Mouse (Mus musculus) cerebellum, adult 11 months (tissue): Measurements from ENCODE around the gene Sept9.

ENCODE experiments used
- DNase-seq: peaks from one replicate; pipeline ENCODE4 v3.0.0; 2022

The Sept9 gene

DNA sequence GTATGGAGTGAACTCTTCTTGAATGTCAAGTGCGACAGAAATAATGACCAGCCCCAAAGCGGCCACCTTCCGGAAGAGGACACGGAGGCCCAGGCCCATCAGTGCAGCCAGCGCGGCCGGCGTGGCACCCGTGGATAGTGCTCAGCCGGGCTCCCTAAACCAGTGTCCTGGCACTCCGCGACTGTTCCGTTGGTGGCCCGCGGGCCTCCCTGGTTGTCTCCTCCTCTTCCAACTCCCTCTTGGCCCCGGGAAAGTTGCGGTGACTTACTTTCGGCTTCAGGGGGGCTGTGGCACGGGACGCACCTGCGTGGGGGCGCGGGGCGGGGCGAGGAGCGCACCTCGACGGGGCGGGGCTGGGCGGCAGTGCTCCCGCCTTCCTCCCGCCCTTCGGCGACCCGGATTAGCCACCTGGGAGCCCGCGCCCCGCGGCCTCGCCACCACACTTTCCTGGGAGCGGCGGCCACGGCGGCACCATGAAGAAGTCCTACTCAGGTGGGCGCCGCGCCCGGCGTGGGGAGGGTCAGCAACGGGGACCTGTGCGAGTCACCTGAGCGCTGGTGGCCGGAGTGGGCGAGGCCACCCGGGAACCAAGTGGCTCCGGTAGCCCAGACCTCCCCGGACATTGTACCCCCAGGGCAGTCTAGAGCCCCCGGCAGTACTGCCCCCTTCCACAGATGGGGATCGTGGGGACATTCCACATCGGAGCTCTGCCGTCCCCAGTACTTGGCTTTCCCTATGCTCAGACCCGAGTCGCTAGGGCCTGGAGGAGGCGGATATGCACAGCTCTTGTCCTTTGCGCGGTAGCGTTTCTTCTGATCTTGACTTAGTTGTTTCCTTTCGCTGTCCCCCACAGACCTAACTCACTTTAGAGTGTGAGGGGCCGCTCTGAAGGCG is at the start of gene Sept9:
TSS of gene Sept9 (plus strand) at position 380 of the 894 bp plus-strand sequence.
- no peak for DNase-seq

DNA sequence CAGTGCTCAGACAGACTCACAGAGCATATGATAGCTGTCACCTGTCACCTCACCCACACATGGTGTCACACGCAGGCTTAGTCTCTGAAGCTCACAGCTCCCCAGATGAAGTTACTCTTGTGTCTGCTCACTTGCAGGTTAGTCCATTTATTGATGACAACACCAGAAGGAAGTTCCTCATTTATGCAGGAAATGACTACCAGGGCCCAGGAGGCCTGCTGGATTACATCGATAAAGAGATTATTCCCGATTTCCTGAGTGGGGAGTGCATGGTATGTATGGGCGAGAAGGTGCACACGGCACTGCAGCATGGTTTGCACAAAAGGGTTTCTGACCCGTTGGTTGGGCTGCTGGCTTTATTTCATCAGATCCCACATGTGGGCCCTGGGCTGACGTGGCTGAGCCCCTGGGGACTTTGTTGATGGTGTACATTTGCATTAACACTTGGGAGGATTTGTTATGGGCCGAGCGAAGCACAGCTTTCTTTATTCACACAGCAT is 48.9 kb upstream of the Sept9 start:
- no peak for DNase-seq

DNA sequence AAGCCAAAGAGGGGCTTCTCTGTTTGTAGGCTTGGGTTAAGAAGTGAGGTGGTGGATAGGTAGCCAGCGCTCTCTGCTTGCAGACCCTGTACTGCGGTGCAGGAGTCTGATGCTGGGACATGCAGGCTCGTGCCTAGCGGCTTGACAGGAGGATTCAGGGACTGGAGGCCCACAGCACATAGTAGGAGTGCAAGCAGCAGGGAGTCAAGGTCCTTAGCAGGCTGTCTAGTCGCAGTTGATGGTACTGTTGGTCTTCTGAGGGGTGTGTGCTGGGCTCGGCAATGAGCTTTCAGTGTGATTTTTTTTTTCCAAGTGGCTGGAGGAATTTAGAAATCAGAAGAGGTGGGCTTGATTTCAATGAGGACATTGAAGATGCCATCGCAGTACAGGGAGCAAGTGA is 48.0 kb upstream of the Sept9 start:
- no peak for DNase-seq

GRCm38 (mm10) chr11:117152541-117152940 is 46.9 kb upstream of the Sept9 start:
- DNase-seq, result no peak

DNA sequence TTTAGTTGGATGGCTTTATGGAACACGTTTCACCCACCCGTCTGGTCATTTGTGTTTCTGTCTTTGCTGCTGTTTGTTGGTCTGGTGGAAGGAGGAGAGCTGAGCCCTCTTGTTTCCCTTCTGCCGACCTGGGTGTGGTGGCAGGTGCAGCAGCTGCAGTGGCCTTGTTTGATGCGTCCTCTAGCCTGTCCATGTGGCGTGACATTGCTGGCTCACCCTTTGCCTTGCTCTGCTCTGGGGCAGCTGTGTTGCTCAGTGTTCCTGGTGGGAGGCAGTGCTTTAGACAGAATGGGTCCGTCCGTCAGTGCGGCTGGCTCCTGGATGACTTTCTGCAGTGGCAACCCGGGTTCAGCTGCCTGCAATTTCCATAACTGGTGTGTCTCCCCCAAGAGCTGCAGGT is 45.9 kb upstream of the Sept9 start:
- DNase-seq, result no peak

DNA sequence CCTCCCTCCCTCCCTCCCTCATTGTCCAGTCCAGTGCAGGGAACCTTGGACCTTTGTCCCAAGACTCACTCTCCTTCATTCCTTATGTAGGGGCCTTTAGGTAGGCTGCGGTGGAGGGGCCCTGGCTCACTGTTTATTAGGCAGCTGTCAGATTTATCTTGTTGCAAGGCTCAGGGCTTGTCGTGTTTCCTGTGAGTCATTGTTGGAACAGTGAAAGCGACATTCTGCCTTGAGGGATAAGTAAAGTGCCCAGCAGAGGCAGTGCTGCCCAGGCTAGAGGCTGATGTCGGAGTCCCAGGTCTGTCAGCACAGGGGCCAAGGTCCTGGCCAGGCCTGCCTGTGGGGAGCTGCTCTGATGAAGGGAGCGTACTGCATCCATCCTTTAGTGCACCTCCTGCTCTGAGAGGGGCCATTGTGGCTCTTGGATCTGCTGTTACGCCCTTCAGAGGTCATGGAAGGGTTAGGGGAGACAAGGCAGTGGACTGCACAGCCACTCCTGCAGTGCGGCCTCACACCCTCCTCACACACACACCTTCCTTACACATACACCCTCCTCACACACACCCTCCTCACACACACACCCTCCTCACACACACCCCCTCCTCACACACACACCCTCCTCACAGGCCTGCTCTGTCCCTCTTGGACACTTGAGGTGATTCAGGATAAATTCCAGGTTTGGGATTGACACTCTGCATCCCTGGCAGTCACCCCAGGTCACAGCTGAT is 45.2 kb upstream of the Sept9 start:
- no peak for DNase-seq

GRCm38 (mm10) chr11:117156725-117157124 is 42.7 kb upstream of the Sept9 start:
- no peak for DNase-seq

DNA sequence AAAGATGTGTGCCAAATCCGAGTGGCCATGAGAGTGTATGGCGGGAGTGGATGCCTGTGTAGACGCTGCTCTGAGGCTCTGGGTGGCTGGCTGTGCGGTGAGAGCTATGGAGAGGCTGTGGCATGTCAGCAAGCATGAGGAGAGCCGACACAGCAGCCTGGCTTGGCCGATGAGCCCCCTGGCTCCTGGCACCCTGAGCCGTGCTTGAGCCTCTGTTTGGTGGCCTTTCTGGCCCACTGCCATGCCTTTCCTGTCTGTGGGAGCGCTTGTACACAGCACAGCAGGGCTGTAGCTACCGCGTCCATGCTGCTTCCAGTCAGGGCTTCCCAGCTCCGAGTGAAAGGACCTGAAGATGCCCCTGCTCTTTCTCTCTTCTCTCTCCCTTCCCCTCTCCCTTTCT is 41.1 kb upstream of the Sept9 start:
- DNase-seq, result no peak

DNA sequence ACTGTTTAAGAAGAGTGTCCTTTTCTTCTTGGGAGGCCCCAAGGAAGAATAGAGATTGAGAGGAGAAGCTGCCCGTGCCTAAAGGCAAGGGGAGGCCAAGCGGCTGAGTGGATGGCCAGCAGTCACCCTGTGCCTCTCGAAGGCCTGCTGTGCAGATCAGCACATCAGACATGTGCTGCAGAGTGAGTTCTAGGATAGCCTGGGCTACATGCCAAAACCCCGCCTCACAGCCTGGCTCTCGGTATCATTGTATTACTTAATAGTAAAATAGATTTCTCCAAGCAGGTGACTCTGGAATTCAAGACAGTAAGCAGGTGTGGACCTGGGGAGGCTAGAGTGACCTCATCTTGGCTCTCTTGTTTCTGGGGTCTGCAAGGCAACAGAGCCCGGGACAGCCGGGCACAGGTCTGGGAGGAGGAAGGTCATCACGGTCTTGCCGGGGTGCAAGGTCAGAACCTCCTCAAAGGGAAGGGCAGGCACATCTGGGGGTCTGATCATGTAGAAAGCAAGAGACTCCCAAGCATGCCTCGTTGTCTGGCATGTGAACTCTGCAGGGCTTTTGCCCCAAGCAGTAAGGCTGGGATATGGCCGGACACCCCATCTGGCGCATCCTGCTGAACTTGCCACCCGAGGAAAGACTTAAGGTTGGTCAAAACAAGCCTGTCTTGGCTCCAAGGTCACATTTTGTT is 40.1 kb upstream of the Sept9 start:
- peak; percentile 68 for DNase-seq

DNA sequence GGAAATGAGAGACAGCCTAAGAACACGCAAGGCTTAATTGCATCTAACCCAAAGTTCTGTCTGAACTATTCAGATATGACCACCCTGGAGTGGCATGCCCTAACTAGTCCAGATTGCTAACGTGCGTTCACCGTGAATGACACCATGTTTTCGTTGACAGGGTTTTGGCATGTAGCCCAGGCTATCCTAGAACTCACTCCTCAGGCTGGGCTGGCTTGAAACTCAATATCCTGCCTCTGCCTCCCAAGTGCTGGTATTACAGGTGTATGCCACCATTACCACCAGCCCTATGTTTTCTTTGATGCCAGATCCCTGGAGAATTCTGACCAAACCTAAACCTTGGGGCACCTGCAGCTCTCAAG is 39.5 kb upstream of the Sept9 start:
- no peak for DNase-seq

DNA sequence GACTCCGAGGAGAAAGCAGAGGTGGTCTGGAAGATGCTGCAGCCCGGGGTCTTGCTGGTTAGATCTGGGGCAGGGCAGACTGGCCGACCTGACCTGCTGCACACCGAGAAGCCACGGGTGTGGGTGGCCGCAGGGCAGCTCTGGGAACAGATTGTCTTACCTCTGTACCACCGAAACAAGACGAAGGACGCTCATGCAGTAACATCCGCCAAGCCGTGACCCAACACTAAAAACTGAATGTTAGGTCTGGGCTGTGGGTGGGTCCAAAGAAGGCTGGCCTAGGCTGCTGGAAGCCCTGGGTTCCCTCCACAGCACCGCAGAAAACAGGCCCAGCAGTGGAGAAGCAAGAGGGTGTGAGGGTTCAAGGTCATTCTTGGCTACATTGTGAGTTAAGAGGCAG is 38.7 kb upstream of the Sept9 start:
- DNase-seq, result no peak

GRCm38 (mm10) chr11:117161574-117161973 is 37.9 kb upstream of the Sept9 start:
- no peak for DNase-seq

DNA sequence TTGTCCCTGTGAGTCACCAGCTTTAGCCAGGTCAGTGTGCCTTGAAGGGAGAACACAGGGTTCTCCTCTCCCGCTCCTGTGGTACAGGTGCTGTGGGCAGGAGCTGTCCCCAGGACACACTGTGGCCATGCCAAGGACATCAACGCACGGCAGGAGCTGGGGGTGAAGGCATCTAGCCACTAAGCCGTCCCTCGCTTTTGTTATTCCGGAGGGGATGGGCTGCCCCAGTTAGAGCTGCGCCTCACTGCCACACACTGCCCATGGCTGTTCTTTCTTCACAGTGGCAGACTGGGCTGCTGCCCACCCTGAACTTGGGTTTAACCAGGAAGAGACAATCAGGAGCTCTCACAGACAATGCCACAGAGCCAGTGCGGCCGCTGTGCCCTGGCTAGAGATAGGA is 36.4 kb upstream of the Sept9 start:
- DNase-seq, result peak; percentile 52

DNA sequence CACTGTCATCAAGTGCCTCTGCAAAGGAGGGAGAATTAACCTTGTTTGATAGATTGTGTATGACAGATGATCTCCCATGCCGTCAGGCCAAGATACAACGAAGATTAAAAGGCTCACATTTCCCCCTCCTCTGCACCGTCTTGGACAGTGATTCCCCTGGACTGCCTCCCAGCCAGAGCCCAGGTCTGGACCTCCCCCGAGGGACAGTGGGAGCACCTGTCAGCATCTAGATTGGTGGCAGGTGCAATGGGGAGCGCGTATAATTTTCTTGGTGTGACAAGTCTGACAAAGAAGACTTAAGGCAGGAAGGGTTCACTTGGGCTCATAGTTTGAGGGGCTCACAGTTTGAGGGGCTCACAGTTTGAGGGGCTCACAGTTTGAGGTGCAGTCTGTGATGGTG is 35.7 kb upstream of the Sept9 start:
- DNase-seq, result peak; percentile 19

GRCm38 (mm10) chr11:117168278-117169087 is 31.0 kb upstream of the Sept9 start:
- peak; percentile 47 for DNase-seq

- DNase-seq, result peak; percentile 48
Measured at GRCm38 (mm10) chr11:117169088-117169635, 30.3 kb upstream of the Sept9 start.

- peak; percentile 11 for DNase-seq
Measured at GRCm38 (mm10) chr11:117169801-117170565, 29.5 kb upstream of the Sept9 start.

- DNase-seq, result no peak
Measured at GRCm38 (mm10) chr11:117174098-117174892, 25.2 kb upstream of the Sept9 start.

- peak; percentile 12 for DNase-seq
Measured at GRCm38 (mm10) chr11:117174924-117175323, 24.5 kb upstream of the Sept9 start.

DNA sequence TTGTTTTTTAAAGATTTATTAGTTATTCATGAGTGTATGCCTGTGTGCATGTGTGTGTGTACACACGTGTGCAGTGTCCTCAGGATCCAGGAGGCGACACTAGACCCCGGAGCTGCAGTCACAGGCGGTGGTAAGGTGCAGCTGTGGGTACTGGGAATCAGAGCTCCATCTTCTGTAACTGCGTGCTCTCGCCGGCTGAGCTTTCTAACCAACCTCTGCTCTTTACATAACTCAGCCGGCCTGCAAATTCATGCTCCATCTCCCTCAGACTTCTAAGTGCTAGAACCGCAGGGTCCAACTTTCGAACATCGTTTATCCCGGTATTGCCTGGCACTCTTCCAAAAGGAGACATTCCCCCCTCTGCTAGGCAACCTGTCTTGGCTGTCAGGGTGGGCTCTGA is 24.0 kb upstream of the Sept9 start:
- DNase-seq, result peak; percentile 3

DNA sequence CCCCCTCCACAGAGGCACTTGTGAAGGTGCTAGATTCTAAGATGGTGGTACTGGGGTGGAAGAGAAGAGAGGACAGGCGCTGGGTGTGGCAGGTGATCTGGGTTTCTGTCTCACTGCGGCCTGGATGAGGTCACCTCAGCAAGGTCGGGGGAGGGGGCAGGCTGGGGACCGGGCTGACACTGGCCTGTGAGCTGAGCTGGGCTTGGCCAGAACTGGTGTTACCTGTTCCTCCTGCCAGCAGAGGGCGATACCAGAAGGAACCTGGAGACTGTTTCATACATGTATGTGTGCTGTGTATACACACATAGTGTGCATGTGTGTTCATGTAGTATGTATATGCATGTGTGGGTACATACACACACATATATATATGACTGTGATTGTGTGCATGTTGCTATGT is 23.2 kb upstream of the Sept9 start:
- peak; percentile 24 for DNase-seq
